Mouse (Mus musculus) forebrain, embryonic 11.5 days (tissue): ENCODE results near the gene Habp2. TPM values are rescaled to one million over a fixed set of nuclear protein-coding genes. Genes with fewer than 3 reads are reported as not detected.
"Not testable (repeated sequence)": the region's sequence is repeated elsewhere in the genome, so short reads cannot be mapped to it uniquely, and the experiment has no call there.

ENCODE experiments used
- ATAC-seq: fragments of 200-750 bp; cut with Nextera tagmentation; replicated peaks from 2 replicates; pipeline ENCODE4 v1.8.0; 2017; ENCODE audit warnings: moderate TSS enrichment; ENCODE audit not compliant: low FRiP score
- DNase-seq: peaks from one replicate; pipeline ENCODE4 v3.0.0-alpha.2; 2017; ENCODE audit warnings: low spot score
- H3K27ac ChIP-seq: fragments of 300-500 bp; sonication (generic); 2 replicates; pipeline ENCODE4 v1.5.1; 2014; ENCODE audit warnings: low read depth, low read length
- H3K27me3 ChIP-seq: fragments of 300-500 bp; sonication (generic); 2 replicates; pipeline ENCODE4 v1.6.1; 2014; ENCODE audit warnings: mild to moderate bottlenecking, low read length, mixed read lengths; ENCODE audit not compliant: control insufficient read depth, insufficient read depth
- H3K36me3 ChIP-seq: fragments of 300-500 bp; sonication (generic); 2 replicates; pipeline ENCODE4 v1.6.1; 2014; ENCODE audit warnings: mild to moderate bottlenecking, low read length, moderate library complexity, mixed read lengths; ENCODE audit not compliant: control insufficient read depth, insufficient read depth
- H3K4me1 ChIP-seq: fragments of 300-500 bp; sonication (generic); replicated peaks from 2 replicates; pipeline ENCODE4 v1.6.1; 2014; ENCODE audit warnings: low read length, mixed read lengths; ENCODE audit not compliant: control insufficient read depth, insufficient read depth
- H3K4me2 ChIP-seq: fragments of 300-500 bp; sonication (generic); 2 replicates; pipeline ENCODE4 v1.6.1; 2014; ENCODE audit warnings: low read depth, mild to moderate bottlenecking, low read length, moderate library complexity, mixed read lengths; ENCODE audit not compliant: severe bottlenecking
- H3K4me3 ChIP-seq: fragments of 300-500 bp; sonication (generic); 2 replicates; pipeline ENCODE4 v1.5.1; 2014; ENCODE audit warnings: low read depth, low read length
- H3K9ac ChIP-seq: fragments of 300-500 bp; sonication (generic); 2 replicates; pipeline ENCODE4 v1.6.1; 2014; ENCODE audit warnings: low read length
- H3K9me3 ChIP-seq: fragments of 300-500 bp; sonication (generic); 2 replicates; pipeline ENCODE4 v1.6.1; 2016; ENCODE audit warnings: low read length, mixed read lengths; ENCODE audit not compliant: control insufficient read depth
- WGBS: fragments of 180-500 bp; shearing (Covaris S2); extraction: QIAGEN DNeasy Blood & Tissue Kit; methylation state at CpG from one replicate; pipeline ENCODE4 v1.1.7; 2014; 5-methylcytosine and 5-hydroxymethylcytosine counted together
- polyA plus RNA-seq: library from polyadenylated mRNA; unstranded; fragments of >200 nt; fragmentation: Nextera tagmentation; extraction: Ambion mirVana; gene quantifications from 2 replicates; pipeline ENCODE4 v1.2.1, GENCODE M21; 2014

Gene Habp2
- polyA plus RNA-seq, 1 experiment from 2014 or later = not detected

DNA sequence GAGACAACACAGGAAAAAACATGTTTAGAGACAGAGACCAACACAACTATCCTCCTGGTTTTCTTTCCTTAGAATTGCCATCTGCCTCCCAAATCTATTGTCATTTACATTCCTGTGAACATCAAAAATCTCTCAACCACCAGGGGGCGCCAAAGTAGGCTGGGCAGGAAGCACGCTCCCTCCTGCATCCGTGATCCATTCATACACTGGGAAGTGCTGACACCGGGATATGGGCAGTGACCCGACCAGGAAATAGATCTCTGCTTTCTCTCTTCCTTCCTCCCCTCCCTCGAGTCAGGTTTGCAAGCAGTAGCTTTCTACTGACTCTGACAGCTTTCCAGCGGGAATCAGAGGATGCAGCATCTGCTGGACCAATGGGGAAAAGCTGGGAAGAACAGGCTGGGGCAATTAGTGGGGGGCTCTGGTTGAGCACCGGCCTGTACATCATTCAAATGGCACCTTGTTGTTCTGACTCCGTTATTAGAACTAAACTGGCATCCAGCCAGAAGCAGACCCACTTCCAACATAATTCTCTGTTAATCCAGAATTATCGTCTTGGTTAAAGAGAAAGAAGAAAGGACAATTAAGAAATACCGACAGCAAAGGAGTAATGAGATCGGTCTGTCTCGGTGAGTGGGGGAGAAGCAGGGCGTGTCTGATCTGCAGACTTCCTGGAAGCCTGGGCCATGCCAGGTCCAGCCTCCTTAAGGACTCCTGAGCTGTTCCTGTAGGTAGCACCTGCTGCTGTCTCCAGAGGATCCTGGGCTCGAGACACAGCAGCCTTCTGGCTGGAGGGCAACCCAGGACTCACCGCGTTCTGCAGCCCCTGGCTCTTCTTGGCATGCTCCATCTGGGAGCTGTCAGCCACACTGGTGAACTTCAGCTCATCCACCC is 69.8 kb downstream of the Habp2 start:
- H3K36me3 ChIP-seq = no peaks in the 10 kb centered on the region
- peak; percentile 81 for DNase-seq
- no peak overlapping the region for H3K4me2 ChIP-seq
- H3K4me3 ChIP-seq = no peak overlapping the region
- H3K4me1 ChIP-seq = no peaks in the 10 kb centered on the region
- no peak for ATAC-seq
- no peaks in the 10 kb centered on the region for H3K27me3 ChIP-seq
- H3K9me3 ChIP-seq = no peaks in the 10 kb centered on the region
- WGBS = 45% methylated on average over 17 of the region's 17 CpGs
- no peak overlapping the region for H3K9ac ChIP-seq
- no peak overlapping the region for H3K27ac ChIP-seq

DNA sequence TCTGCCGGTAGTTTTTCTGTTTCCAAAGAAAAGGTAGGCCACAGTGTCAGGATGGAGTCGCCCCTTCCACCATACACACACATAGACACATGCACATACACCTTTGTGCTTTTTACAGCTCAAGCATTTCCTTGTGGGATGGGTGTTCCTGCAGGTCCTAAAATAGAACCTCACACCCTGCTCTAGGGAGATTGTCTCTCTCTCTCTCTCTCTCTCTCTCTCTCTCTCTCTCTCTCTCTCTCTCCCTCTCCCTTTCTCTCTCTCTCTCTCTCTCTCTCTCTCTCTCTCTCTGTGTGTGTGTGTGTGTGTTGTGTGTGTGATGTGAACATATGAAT is 70.4 kb downstream of the Habp2 start:
- not testable (repeated sequence) for ATAC-seq, H3K9me3 ChIP-seq, DNase-seq, H3K4me3 ChIP-seq, H3K27me3 ChIP-seq, H3K4me2 ChIP-seq, H3K36me3 ChIP-seq, H3K27ac ChIP-seq, H3K4me1 ChIP-seq, H3K9ac ChIP-seq
- WGBS = 85% methylated on average over 2 of the region's 2 CpGs

DNA sequence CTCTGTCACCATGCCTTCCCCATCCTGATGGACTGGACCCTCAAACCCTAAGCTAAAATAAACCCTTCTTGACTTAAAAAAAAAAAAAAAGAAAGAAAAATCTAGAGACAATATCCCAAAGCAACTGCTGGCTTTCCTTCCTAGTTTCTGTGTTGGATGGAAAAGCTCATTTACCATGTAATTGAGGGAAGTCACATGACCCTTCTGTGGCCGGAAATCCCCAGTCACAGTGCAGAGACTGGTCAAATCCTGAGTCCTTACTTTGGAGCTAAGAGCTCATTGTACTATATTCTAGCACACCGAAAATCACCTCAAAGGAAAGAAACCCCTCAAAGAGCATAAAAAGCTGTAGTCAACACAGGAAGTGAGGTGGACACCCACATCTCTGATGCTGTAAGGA is 72.0 kb downstream of the Habp2 start:
- no peaks in the 10 kb centered on the region for H3K9me3 ChIP-seq
- no peak for ATAC-seq
- H3K9ac ChIP-seq = no peak overlapping the region
- H3K27ac ChIP-seq = no peak overlapping the region
- H3K4me3 ChIP-seq = no peak overlapping the region
- no peak overlapping the region for H3K4me2 ChIP-seq
- H3K27me3 ChIP-seq = no peaks in the 10 kb centered on the region
- DNase-seq = no peak
- WGBS = 79% methylated on average over 2 of the region's 2 CpGs
- no peaks in the 10 kb centered on the region for H3K4me1 ChIP-seq
- no peaks in the 10 kb centered on the region for H3K36me3 ChIP-seq

DNA sequence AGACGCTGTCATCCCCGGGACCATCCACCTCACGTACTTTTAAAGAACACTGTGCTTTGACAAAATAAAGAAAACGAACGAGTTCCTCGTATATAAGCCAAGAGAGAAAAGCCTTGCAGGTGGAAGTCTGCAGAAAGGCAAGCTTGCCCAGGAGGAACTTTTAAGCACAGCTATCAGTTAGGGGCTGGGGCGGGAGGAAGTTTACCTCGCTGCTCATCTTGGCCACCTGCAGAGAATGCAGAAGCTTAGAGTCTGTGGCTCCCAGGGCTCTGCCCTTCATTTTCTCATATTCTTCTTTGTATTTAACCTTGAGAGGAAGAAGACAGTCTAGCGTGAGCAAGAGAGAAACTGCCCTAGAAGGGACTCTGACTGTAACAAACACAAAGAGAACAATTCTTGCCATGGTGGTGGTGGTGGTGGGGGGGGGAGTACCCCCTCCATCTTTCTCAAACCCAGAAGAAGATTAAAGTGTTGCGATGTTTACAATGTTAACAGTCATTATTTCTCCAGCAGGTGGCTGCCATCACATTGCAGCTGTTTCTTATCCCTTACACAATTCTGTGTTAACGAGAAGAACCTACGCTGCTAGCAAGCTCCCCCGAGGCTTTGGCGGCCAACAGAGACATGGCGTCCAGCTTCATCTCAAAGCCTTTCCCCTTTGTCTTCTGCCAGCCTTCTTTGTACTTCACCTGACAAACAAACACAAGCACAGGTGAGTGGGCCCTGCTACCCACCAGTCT is 77.0 kb downstream of the Habp2 start:
- Histone ChIP-seq H3K27me3 (no peaks in the 10 kb centered on the region), H3K4me2 (no peak overlapping the region), H3K4me1 (no peaks in the 10 kb centered on the region), H3K36me3 (no peaks in the 10 kb centered on the region), H3K4me3 (no peak overlapping the region), H3K9ac (no peak overlapping the region), H3K27ac (no peak overlapping the region), H3K9me3 (no peaks in the 10 kb centered on the region)
- WGBS = 63% methylated on average over 15 of the region's 15 CpGs
- ATAC-seq (no peak), DNase-seq (no peak)

DNA sequence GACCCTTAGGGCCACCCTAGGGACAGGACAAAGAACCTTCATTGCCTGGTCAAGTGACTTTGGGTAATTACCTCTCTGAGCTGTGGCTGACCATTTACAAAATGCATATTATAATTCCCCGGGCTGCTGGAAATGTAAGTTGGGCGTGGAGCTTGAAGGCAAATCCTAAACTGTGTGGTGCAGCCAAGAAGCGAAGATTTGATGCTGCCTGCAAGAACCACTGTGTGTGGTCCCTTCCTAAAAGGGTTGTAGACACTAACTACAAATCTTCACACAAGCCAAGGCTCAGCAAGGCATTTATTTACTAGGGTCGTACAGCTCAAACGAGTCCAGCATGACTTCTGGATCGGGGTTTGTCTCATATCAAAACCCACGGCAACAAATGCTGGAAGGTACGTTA is 77.6 kb downstream of the Habp2 start:
- WGBS = 84% methylated on average over 8 of the region's 8 CpGs
- H3K27me3 ChIP-seq = no peaks in the 10 kb centered on the region
- no peak for ATAC-seq
- no peak overlapping the region for H3K9ac ChIP-seq
- H3K9me3 ChIP-seq = no peaks in the 10 kb centered on the region
- H3K4me3 ChIP-seq = no peak overlapping the region
- no peaks in the 10 kb centered on the region for H3K36me3 ChIP-seq
- DNase-seq = no peak
- H3K4me2 ChIP-seq = no peak overlapping the region
- H3K27ac ChIP-seq = no peak overlapping the region
- H3K4me1 ChIP-seq = no peaks in the 10 kb centered on the region

DNA sequence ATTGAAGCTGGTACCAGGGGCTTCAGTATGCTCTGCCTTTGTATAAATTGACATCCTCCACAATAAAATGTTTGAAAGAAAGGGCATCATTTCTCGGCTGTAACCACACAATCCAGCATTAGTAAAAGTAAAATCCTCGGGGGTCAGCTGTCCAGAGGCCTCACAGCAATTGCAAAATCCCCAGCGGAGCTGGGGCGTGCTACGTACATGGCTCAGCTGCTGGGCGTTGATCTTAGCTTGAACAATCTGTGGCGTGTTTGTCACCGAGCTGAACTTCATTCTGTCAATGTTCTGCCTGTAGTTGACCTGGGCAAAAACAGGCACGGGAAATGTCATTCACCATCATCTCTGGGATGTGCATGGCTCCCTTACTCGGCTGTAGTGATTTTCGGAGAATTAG is 79.2 kb downstream of the Habp2 start:
- Histone ChIP-seq H3K36me3 (no peaks in the 10 kb centered on the region), H3K27me3 (no peaks in the 10 kb centered on the region), H3K4me3 (no peak overlapping the region), H3K27ac (no peak overlapping the region), H3K4me1 (no peaks in the 10 kb centered on the region), H3K4me2 (no peak overlapping the region), H3K9me3 (no peaks in the 10 kb centered on the region), H3K9ac (no peak overlapping the region)
- no peak for DNase-seq
- ATAC-seq = no peak
- 86% methylated on average over 11 of the region's 11 CpGs for WGBS

DNA sequence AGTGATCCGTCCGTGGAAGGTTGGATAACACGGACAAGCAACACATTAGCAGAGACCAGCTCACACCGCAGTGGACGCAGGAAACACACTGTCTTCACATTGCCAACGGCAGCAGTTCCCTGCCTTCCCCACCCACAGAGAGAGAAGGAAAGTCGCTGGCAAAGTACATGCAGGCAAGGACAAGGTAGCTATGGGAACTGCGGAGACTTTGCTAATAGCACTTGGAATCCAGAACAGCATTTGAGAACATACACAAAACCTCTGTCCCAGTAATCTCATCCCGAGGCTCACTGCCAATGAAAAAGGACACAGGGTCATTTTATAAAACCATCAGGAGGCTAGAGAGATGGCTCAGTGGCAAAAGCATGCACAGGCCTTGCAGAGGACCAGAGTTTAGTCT is 79.7 kb downstream of the Habp2 start:
- Histone ChIP-seq H3K9me3 (no peaks in the 10 kb centered on the region), H3K9ac (no peak overlapping the region), H3K4me2 (no peak overlapping the region), H3K27ac (no peak overlapping the region), H3K36me3 (no peaks in the 10 kb centered on the region), H3K4me1 (no peaks in the 10 kb centered on the region), H3K4me3 (no peak overlapping the region), H3K27me3 (no peaks in the 10 kb centered on the region)
- no peak for ATAC-seq
- no peak for DNase-seq
- 84% methylated on average over 9 of the region's 9 CpGs for WGBS

DNA sequence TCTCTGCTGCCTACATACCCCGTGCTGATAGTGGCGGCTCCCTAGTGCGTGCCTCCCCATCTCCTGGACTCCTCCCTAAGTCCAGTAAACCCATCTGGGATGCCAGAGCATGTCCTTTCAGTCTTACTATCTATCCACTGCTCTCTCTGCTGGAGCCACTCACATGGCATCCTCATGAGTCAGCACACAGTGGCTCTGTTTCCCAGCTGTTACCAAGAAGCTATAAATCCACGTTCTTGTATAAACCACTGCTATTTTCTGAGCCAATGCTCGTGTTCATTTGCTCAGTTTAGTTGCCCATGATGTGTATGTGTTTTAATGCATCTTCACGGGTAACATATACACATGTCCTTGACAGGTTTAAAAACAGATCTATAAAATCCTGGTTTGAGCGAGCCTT is 80.8 kb downstream of the Habp2 start:
- DNase-seq (no peak), ATAC-seq (no peak)
- 90% methylated on average over 7 of the region's 7 CpGs for WGBS
- Histone ChIP-seq H3K9ac (no peak overlapping the region), H3K27ac (no peak overlapping the region), H3K9me3 (no peaks in the 10 kb centered on the region), H3K4me1 (peaks cover 3% of the 10 kb centered on the region; the same call in 1 of the 2 replicates), H3K36me3 (no peaks in the 10 kb centered on the region), H3K27me3 (no peaks in the 10 kb centered on the region), H3K4me2 (no peak overlapping the region), H3K4me3 (no peak overlapping the region)
